Mouse (Mus musculus) kidney, postnatal 36 days (tissue): ENCODE data around the gene Agtpbp1.
A peak's percentile ranks its signal among the peaks of the same experiment; 100 is the strongest.

Experiments
- DNase-seq, 2 experiments: peaks; one replicate each; pipeline ENCODE4 v3.0.0; 2021 to 2022; ENCODE audit warnings: mixed read lengths in 2 of 2

Gene Agtpbp1

DNA sequence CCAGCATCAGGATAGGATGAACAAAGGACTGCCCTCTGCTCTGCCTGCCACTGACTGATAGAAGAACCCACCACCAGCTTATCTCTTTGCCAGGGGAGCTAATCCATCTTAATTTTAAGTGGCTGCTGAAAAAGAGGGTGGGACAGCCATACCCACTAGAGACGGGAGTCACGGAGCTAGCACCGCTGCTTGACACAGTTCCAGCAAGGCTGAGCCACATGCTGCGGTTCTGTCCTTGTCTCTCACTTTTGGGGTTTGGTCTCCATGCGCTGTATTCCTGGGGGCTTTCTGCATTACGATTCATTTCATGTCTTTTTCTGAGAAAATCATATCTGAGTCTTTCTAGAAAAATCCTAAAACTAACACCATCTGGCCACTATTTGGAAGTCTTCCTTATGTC lies 13.9 kb downstream of the Agtpbp1 start:
- no peak for DNase-seq

DNA sequence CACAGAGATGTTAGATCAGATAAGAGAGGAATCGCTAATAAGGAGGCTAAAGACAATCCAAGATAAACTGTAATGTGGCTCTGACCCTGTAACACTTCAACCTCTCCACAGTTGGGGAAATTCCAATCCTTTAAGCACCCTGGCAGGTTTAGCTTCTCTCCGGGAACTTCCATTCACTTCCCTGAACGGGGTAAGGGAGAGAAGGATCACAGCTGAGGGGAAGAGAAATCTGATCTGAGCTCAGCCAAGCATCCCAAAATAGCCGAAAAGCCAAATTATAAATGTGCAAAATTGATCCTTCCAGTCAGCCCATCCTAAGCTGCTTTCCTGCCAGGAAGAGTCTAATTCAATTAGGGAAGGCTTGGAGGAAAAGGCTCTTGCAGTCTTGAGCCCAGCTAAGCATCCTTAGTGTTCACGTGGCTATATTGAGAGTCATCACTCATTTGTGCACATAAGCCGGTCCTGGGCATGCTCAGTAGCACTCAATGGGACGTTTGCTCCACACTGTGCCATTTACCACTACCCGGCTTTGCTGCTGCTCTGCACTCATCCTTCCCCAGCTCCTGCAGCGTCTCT lies 19.0 kb downstream of the Agtpbp1 start:
- no peak for DNase-seq

DNA sequence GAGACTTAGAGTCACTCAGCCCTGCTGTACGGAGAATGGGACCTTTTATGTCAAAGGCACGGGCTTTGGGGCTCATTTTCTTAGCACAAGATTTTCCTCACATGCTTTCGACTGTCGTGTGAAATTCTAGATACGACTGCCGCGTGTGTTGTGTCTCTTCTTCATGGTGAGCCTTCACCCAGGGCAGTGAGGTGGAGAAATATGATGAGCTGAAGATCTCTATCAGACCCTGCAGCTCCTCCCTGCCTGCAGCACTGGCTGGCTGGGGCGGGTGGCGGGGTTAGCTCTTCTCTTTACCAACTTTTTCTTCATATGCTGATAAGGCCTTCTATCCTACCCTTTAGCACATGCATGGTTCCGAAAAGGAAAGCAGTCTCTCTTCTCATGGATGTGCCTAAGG lies 20.1 kb downstream of the Agtpbp1 start:
- DNase-seq: no peak

DNA sequence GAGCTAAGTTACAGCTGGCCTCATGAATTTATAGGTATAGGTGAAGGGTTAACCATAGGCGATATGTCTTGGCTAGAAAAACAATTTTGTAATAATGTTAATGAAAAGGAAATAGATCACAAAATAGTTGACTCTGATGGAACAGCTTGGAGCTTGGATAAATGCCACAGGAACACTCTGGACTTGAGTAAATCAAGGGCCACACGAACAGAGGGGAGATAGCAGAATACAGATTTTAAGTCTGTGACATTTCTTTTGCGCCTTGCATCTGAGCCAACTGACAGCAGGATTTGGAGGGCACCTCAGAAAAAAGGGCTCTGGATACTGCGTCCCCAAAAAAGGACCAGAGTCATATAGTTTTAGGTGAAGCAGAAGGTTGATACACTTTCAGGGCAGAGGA lies 20.5 kb downstream of the Agtpbp1 start:
- DNase-seq: peak in 1 of 2 experiments; percentile 13

DNA sequence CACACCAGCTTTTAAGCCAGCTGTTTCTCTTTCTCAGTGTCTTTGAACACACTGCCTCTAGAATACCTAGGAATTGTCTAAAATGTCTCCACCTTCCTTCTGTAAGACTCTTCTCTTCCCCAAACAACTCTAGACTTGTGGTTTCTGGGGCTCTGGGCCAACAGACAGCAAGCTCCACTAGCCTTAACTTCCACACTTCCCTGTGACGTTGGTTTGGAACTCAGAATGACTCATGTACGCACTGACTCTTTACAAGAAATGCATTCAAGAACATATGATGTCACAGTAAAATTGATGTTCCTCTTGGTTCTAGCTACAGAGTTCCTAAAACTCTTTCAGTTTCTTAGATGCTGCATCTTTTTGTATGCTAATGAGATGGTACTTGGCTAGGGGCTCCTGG lies 22.6 kb downstream of the Agtpbp1 start:
- DNase-seq: no peak

DNA sequence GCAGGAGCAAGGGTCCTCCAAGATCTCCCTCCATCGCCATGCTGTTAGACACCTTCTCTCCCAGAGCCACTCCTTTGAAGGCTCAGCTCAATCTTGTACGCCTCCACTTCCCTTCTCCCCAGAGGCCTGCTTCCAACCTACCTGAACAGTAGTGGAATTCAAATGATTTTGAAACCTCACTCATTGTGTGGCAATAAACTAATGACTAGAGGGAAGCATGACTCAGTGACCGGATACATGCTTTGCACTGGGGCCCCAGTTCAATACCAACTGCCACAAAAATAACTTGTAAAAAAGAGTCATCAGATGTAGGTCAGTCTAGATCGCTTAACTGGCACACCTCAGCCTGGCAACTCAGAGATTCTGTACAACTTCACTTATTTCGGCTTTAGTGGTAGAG lies 26.3 kb downstream of the Agtpbp1 start:
- DNase-seq: no peak

DNA sequence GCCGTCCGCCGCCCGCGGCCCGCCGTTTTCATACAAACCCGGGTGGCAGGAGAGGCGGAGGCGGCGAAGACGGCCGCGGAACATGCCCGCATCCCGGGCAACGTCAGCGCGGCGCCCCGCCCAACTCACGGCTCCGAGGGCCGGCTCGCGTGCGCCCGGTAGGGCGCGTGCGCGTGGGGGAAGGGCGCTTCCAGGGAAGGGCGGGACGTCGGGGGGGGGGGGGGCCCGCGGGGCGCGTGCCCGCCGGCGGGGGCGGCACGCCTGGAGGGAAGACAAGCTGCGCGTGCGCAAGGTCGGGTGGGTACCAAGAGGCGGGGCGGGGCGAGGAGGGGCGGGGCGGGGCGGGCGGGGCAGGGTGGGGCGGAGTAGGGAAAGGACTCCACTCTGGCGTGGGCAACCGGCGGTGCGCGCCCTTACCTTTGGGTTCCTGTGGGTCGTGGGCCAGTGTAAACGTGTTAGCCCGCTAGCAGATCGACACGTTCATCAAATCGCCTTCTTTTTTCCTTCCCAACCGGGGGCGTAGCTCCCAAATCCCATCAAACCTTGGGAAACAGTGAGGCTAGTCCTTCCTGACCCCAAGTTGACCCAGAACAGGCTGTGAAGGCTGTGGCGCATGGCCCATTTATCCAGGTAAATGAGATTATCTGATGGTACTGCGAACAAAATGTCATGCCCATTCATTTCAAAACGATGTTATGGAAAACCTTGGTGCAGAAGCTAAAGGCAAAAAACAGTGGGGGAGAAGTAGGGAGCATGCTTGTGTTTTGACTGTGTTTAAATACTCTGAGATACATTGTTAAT lies 27.6 kb downstream of the Agtpbp1 start:
- peak; percentile 90 to 94 for DNase-seq

DNA sequence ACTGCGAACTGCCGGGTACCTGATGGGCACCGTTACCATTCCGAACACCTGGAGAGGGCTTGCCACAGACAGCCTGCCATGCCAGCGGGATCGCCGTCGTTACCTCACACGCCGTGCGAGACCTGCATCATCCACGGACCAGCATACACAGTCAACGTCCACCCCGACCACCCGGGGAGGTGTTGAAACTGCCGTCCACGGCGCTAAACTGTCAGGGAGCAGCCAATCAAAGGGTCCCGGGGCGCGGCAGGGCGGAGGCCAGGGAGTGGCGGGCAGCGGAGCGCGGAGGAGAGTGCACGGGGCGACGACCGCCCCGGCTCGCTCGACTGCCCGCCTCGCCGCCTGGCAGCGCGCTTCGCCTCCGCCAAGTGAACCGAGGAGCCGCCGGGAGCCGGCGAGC lies 28.4 kb downstream of the Agtpbp1 start:
- peak; percentile 51 to 75 for DNase-seq

DNA sequence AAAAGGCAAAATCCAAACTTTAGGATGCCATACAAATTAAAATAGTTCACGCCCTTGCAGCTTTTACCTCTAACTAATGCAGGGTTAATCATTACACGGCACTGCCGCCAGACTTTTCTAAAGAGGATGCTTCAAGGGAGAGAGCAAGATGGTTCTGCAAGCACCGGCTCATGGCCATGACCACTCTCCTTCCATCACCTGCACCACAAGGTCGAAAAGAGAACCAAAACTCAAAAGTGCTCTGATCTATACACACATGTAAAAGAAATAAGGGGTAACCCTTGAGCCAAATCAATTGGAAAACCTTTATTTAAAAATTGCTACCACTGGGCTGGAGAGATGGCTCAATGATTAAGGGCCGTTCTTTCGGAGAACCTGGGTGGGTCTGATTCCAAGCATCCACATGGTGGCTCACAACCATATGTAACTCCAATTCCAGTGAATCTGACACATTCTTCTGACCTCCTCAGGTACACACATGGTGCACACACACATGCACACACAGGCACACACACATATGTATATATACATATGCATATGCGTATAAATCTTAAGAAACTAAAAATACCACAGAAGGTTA lies 29.3 kb downstream of the Agtpbp1 start:
- DNase-seq: peak; percentile 16 to 23

DNA sequence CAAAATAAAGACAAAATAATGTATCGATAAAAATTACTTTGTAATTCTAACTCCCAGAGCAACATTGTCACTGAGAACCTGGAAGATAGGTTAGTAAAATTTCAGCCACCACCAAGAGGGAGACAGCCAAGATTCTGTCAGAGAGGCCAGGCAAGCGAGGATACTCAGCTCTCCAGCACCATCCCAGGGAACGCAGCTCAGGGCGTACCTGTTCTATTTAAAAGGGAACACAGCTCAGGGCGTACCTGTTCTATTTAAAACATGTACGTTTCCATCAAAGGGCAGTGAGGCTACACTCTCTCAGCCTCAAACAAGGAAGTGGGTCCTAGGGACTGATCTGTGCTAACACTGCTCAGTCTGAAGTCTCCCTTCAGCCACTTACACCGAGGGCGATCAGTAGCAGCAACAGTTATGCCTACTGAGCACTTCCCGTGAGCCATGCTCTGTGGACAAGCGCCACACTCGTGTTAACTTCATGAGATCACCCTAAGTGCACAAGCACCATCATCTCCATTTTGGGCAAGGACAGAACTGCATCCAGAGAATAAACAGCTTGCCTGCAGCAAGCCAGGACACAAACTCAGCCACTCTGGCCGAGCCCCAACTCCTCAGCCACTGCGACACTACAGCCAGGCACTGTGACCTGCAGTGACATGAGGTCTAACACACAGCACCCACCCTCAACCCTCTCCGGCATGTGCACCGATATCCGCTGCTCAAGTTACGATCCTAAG lies 30.1 kb downstream of the Agtpbp1 start:
- peak in 1 of 2 experiments; percentile 18 for DNase-seq

DNA sequence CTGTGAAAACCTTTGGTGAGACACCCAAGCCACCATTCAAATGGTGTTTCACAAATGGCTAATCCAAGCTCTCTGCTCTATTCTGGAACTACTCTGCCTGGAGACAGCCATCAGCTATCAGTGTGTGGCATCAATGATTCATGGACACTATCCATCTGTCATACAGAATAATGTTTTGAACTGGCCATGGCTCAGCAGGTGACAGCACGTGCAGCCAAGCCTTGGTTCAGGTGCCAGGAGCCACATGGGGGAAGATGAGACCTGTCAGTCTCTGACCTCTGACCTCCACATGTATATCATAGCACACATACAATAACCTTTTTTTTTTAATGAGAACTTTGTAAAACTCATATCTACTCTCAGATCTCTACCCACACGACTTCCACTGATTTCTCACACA lies 32.3 kb downstream of the Agtpbp1 start:
- no peak for DNase-seq

DNA sequence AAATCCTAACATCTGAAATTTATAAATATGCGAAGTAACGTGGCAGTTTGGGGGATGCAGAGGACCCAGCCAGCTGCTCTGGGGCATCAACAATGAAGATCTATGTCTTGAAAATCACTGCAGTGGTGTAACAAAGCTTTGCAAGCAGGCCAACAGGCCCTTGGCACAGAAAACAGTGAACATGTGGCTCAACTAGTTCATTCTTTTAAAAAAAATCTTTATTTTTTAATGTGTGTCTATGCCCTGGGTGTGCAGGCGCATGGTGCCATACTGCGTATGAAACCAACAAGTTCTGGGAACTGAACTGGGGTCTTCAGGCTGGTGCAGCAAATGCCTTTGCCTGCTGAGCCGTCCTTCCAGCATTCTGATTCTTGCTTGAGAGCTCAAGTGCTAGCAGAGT lies 32.7 kb downstream of the Agtpbp1 start:
- no peak for DNase-seq

DNA sequence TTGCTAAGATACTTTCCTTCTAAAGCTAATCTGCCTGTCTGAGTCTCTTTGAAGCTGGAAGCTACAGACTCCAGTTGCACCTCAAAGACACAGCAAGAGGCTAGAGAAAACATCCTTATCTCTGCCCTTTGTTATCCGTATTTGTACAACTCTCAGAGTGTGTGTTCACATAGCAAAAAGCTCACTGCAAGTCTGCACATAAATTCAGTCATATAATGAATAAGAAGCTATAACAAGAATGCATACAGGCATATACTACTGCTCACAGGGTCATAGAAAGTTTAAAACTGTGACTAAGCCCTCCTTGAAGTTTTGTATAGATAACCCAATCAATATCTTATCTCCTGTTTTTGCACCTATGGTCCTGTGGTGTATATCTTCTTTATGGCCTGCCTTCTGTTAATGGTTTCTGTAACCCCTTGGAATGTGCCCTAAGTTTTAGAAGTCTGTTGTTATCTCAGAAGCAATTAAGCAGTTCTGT lies 35.7 kb downstream of the Agtpbp1 start:
- no peak for DNase-seq

DNA sequence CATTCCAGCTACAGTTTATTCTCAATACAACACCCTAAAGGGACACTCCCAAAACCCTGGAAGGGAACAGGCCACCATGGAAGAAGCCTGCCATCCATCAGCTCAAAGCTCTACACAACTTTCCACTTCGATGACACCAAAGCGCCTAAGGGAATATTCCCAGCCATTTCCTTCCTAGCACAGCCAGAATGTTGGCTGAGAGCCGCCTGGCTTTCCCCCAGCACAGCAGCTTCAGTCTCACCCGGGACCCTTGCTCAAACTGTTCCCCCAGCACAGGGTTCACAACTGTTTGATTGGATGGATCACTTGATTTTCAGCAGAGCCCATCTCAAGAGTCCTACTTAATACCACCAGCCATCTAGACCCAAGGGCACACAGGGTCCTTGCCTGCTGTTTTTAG lies 37.3 kb downstream of the Agtpbp1 start:
- peak; percentile 36 to 67 for DNase-seq

DNA sequence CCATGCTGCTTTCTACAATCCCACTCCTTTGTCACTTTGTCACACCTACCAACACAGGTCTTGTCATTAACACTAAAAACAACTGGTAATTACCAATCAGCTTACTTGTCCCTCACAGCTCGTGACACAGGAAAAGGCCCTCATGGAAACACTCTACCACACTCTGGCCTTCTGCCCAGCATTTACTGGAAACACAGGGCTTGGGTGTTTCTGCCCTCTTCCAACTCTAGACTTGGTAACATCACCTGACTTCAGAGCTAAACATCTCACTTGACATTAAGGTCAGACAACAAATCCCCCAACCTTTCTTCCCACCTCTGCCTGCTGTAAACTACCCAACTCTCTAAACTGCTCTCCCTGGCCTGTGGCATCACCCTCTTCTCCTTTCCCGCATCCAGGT lies 37.9 kb downstream of the Agtpbp1 start:
- DNase-seq: peak; percentile 23 to 36

DNA sequence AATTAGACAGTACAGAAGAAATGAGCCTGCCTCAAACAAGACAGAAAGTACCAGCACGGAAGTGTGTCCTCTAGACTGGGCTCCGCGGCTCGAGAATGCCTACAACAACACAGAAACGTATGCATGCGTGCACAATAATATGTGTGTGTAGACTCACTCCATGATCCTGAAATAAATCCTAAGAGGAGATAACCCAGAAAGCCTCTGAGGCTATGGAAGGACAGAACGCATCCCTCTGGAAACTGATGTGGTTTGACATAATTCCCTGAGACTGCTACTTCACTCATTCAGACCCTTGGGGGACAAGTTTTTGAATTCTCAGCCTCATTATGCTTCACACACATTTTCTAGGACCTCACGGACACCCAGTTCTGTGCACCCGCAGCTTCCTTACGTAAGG lies 42.6 kb downstream of the Agtpbp1 start:
- DNase-seq: no peak

DNA sequence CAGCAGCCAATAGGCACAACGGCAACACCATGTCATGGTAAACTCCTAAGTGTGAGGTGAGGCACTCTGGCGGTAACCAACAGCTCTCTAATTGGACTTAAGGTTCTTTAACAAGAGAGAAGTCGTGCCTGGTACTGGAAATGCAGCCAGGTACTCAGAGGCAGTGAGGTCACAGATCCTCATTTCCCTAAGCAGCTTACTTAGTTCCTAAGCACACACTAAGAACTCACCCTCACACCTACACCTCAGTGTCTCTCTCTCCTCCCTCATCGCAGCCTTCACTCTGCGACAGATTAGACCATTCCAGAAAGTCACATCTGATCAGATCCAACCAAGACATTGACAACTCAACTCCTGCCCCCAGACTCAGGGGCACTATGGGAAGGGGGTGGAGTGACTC lies 45.0 kb downstream of the Agtpbp1 start:
- DNase-seq: no peak

DNA sequence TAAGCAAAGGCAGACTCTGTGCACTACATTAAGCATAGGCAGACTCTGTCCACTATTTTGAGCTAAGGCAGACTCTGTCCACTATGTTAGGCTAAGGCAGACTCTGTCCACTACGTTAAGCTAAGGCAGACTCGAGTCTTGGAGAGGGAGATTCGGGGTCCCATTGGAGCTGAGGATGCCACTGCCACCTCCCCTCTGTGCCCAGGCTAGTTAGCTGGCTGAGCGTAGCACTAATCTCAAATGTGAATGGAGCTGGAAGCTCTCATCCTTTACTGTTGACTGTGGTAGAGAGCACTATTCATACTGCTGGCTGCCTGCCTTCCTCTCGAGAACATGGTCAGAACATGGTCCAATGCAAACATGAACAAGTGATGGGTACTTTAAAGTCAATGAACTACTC lies 46.4 kb downstream of the Agtpbp1 start:
- DNase-seq: no peak

DNA sequence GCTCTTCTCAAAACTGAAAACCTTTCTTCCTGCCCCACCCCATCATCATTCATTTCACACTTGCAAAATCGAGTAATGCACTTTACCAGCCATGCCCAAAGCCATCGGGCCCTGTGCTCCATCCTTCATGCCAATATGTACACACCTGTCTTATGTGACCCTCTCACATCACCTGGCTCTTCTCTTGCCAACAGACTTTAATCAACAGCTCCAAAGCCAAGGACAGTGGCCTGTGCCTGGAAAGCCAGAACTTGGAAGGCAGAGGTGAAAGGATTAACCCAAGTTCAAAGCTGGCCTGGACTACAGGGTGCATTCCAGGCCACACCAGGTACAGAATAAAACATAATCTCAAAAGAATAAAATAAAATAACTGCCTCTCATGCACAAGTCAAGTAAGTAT lies 48.4 kb downstream of the Agtpbp1 start:
- DNase-seq: no peak

DNA sequence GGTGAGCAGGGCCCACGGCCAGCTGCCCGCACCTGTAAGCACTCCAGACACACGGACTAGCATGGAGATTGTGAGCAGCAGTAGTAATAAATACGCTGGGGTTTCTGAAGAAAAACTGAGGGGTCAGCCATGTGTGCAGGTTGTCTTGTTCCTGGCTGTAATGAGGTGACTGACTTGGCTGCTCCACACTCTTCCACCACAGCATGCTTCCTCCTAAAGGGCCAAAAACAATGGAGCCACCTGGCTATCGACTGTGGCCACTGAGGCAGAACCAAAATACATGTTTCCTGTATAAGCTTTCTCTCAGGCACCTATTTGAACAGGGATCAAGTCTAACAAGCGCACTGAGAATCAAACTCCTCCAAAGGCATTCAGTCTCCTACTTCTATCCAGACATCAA lies 49.3 kb downstream of the Agtpbp1 start:
- DNase-seq: no peak

DNA sequence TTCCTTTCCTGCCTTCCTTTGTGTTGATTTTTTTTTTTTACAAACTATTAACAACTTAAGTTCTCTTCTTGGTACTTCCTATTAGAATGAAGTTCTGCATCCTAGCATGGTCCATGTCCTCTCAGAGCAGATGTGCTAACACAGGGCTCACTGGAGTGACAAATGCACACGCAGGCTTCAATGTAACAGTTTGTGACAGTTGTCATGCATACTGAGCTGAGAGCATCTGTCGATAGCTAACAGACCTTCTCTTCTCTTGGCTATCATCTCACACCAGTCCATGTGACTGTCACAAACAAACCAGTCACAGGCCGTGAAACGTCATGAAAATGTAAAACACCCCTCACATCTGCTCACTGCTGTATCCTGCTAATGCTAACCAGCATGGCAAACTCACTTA lies 50.7 kb downstream of the Agtpbp1 start:
- no peak for DNase-seq

DNA sequence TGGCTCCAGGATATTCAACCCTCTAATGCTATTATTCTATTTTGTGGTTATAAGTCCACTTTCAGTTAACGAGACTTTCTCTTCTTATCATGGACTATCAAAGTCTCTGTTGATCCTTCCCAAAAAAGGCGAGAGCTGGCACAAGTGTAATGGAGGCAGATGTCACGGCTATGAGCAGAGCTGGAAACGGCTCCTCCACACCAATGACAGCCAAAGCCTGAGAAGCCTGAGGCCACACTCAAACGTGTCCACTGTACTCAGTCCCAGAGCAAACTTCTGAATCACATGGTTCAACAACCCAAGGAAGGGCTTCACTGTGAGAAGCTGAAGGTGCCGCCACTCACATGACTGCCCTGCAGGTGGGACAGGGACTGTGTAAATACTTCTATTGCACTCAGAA lies 51.7 kb downstream of the Agtpbp1 start:
- no peak for DNase-seq

DNA sequence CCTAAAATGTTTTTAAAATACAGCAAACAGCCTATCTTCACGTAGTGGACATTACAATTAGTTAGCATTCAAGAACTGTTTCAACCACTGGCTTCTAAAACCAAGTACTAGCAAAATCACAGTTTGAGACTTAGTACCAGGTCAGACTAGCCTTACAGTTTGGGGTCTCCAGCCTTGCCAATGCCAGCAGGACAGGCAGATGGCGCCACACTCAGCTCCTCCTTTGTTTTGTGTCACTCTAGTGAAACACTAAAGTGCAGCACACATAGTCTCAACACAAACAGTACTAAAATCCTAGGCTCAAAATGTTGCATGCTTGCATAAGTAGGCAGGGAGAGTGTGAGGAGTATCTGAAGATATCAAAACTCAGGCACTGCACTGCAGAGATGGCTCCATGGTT lies 53.8 kb downstream of the Agtpbp1 start:
- DNase-seq: peak in 1 of 2 experiments; percentile 41

DNA sequence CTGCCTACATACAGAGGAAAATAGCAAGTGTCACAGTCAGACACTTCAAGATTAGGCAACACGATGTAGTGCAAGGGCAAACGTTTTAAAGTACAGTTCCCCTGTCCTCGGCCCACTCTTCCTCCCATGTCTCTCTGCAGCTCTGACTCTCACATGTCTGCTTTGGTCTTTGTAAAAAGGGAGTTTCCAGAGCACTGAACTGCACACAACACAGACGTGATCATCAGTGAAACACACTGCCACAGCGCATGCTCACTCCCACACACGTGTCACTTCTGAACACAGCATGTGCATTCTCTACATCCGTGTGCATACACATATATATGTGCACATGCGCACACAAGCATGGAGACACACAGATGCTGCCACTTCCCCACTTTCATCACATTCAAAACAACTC lies 54.5 kb downstream of the Agtpbp1 start:
- DNase-seq: no peak
